Mouse (Mus musculus): ENCODE measurements around the gene Glis1. TPM values are rescaled to one million over a fixed set of nuclear protein-coding genes. Genes with fewer than 3 reads are reported as not detected.

Gene Glis1
- polyA plus RNA-seq (2014; fragmentation: Nextera tagmentation; extraction: Ambion mirVana) = 2.7 and 5.6 TPM in 2 replicates

- Histone ChIP-seq H3K36me3 (replicated peaks; ENCODE audit: control insufficient read depth, insufficient read depth) (no peaks in the 10 kb centered on the region), H3K27me3 (ENCODE audit: control insufficient read depth, insufficient read depth, low read length) (peaks cover 67% of the 10 kb centered on the region), H3K27ac (no peak within 1 kb of the TSS), H3K9ac (peak within 1 kb of the TSS; percentile 70), H3K4me1 (replicated peaks; ENCODE audit: control insufficient read depth, insufficient read depth, low read length) (peaks cover 10% of the 10 kb centered on the region), H3K4me2 (replicated peaks) (peak within 1 kb of the TSS; percentile 96), H3K4me3 (replicated peaks; ENCODE audit: low read length) (peak within 1 kb of the TSS; percentile 73), H3K9me3 (ENCODE audit: control insufficient read depth, low read length) (no peaks in the 10 kb centered on the region)
- DNase-seq (ENCODE audit: low spot score) = peak; percentile 55
- WGBS = under 1% methylated on average over 104 of the region's 112 CpGs
- ATAC-seq (ENCODE audit: low FRiP score) = peak; percentile 77
Observed at GRCm38 (mm10) chr4:107434356-107435237, at the start of gene Glis1. Gene Glis1, plus strand, starts transcription at chr4:107434591.

- Histone ChIP-seq H3K4me1 (replicated peaks; ENCODE audit: control insufficient read depth, insufficient read depth, low read length) (no peaks in the 10 kb centered on the region), H3K4me3 (replicated peaks; ENCODE audit: low read length) (no peak overlapping the region), H3K27me3 (ENCODE audit: control insufficient read depth, insufficient read depth, low read length) (no peaks in the 10 kb centered on the region), H3K9me3 (ENCODE audit: control insufficient read depth, low read length) (no peaks in the 10 kb centered on the region), H3K4me2 (replicated peaks) (no peak overlapping the region), H3K9ac (no peak overlapping the region), H3K27ac (no peak overlapping the region), H3K36me3 (replicated peaks; ENCODE audit: control insufficient read depth, insufficient read depth) (peaks cover 70% of the 10 kb centered on the region)
- WGBS = 91% methylated on average over 4 of the region's 4 CpGs
- DNase-seq (ENCODE audit: low spot score) (peak; percentile 45), ATAC-seq (ENCODE audit: low FRiP score) (no peak)
Observed at GRCm38 (mm10) chr4:107387038-107387437, 47.4 kb upstream of the Glis1 start.

GRCm38 (mm10) chr4:107387465-107387864 is 46.9 kb upstream of the Glis1 start:
- Histone ChIP-seq H3K4me2 (replicated peaks) (no peak overlapping the region), H3K36me3 (replicated peaks; ENCODE audit: control insufficient read depth, insufficient read depth) (peaks cover 72% of the 10 kb centered on the region), H3K4me1 (replicated peaks; ENCODE audit: control insufficient read depth, insufficient read depth, low read length) (no peaks in the 10 kb centered on the region), H3K4me3 (replicated peaks; ENCODE audit: low read length) (no peak overlapping the region), H3K9ac (no peak overlapping the region), H3K9me3 (ENCODE audit: control insufficient read depth, low read length) (no peaks in the 10 kb centered on the region), H3K27ac (no peak overlapping the region), H3K27me3 (ENCODE audit: control insufficient read depth, insufficient read depth, low read length) (no peaks in the 10 kb centered on the region)
- WGBS = 79% methylated on average over 8 of the region's 8 CpGs
- DNase-seq (ENCODE audit: low spot score) (no peak), ATAC-seq (ENCODE audit: low FRiP score) (no peak)

GRCm38 (mm10) chr4:107388291-107388690 is 46.1 kb upstream of the Glis1 start:
- no peak overlapping the region for H3K4me3 ChIP-seq (replicated peaks; ENCODE audit: low read length)
- 88% methylated on average over 2 of the region's 2 CpGs for WGBS
- ATAC-seq (ENCODE audit: low FRiP score) = no peak
- H3K9ac ChIP-seq = no peak overlapping the region
- H3K27me3 ChIP-seq (ENCODE audit: control insufficient read depth, insufficient read depth, low read length) = no peaks in the 10 kb centered on the region
- peaks cover 73% of the 10 kb centered on the region for H3K36me3 ChIP-seq (replicated peaks; ENCODE audit: control insufficient read depth, insufficient read depth)
- no peak for DNase-seq (ENCODE audit: low spot score)
- H3K4me1 ChIP-seq (replicated peaks; ENCODE audit: control insufficient read depth, insufficient read depth, low read length) = no peaks in the 10 kb centered on the region
- H3K27ac ChIP-seq = no peak overlapping the region
- H3K4me2 ChIP-seq (replicated peaks) = no peak overlapping the region
- no peaks in the 10 kb centered on the region for H3K9me3 ChIP-seq (ENCODE audit: control insufficient read depth, low read length)

- Histone ChIP-seq H3K9me3 (ENCODE audit: control insufficient read depth, low read length) (no peaks in the 10 kb centered on the region), H3K27ac (no peak overlapping the region), H3K36me3 (replicated peaks; ENCODE audit: control insufficient read depth, insufficient read depth) (peaks cover 74% of the 10 kb centered on the region), H3K4me2 (replicated peaks) (no peak overlapping the region), H3K27me3 (ENCODE audit: control insufficient read depth, insufficient read depth, low read length) (no peaks in the 10 kb centered on the region), H3K4me3 (replicated peaks; ENCODE audit: low read length) (no peak overlapping the region), H3K9ac (no peak overlapping the region), H3K4me1 (replicated peaks; ENCODE audit: control insufficient read depth, insufficient read depth, low read length) (no peaks in the 10 kb centered on the region)
- no peak for ATAC-seq (ENCODE audit: low FRiP score)
- WGBS = 93% methylated on average over 3 of the region's 3 CpGs
- DNase-seq (ENCODE audit: low spot score) = no peak
Observed at GRCm38 (mm10) chr4:107389345-107389744, 45.0 kb upstream of the Glis1 start.

- Histone ChIP-seq H3K4me2 (replicated peaks) (no peak overlapping the region), H3K36me3 (replicated peaks; ENCODE audit: control insufficient read depth, insufficient read depth) (peaks cover 58% of the 10 kb centered on the region), H3K4me1 (replicated peaks; ENCODE audit: control insufficient read depth, insufficient read depth, low read length) (no peaks in the 10 kb centered on the region), H3K27ac (no peak overlapping the region), H3K9me3 (ENCODE audit: control insufficient read depth, low read length) (no peaks in the 10 kb centered on the region), H3K9ac (no peak overlapping the region), H3K4me3 (replicated peaks; ENCODE audit: low read length) (no peak overlapping the region), H3K27me3 (ENCODE audit: control insufficient read depth, insufficient read depth, low read length) (no peaks in the 10 kb centered on the region)
- DNase-seq (ENCODE audit: low spot score) (no peak), ATAC-seq (ENCODE audit: low FRiP score) (no peak)
- WGBS = 97% methylated on average over 2 of the region's 2 CpGs
Observed at GRCm38 (mm10) chr4:107393771-107394170, 40.6 kb upstream of the Glis1 start.

- Histone ChIP-seq H3K4me2 (replicated peaks) (no peak overlapping the region), H3K27me3 (ENCODE audit: control insufficient read depth, insufficient read depth, low read length) (no peaks in the 10 kb centered on the region; the same call in 1 of the 2 replicates), H3K9ac (no peak overlapping the region), H3K4me3 (replicated peaks; ENCODE audit: low read length) (no peak overlapping the region), H3K4me1 (replicated peaks; ENCODE audit: control insufficient read depth, insufficient read depth, low read length) (no peaks in the 10 kb centered on the region), H3K27ac (no peak overlapping the region), H3K9me3 (ENCODE audit: control insufficient read depth, low read length) (no peaks in the 10 kb centered on the region), H3K36me3 (replicated peaks; ENCODE audit: control insufficient read depth, insufficient read depth) (0 out of 2 replicates have a peak, but pooled peaks cover 3% of the 10 kb centered on the region)
- 88% methylated on average over 4 of the region's 4 CpGs for WGBS
- no peak for DNase-seq (ENCODE audit: low spot score)
- no peak for ATAC-seq (ENCODE audit: low FRiP score)
Observed at GRCm38 (mm10) chr4:107420202-107420601, 14.2 kb upstream of the Glis1 start.

GRCm38 (mm10) chr4:107421711-107422110 is 12.7 kb upstream of the Glis1 start:
- 3% methylated on average over 14 of the region's 14 CpGs for whole genome bisulfite sequencing

GRCm38 (mm10) chr4:107422176-107422575 is 12.2 kb upstream of the Glis1 start:
- H3K27me3 ChIP-seq (ENCODE audit: control insufficient read depth, insufficient read depth, low read length) = no peaks in the 10 kb centered on the region; the same call in 1 of the 2 replicates
- H3K9me3 ChIP-seq (ENCODE audit: control insufficient read depth, low read length) = no peaks in the 10 kb centered on the region
- 23% methylated on average over 6 of the region's 6 CpGs for WGBS
- DNase-seq (ENCODE audit: low spot score) (peak; percentile 77), ATAC-seq (ENCODE audit: low FRiP score) (no peak)
- peak overlapping the region; percentile 31; the same call in 1 of the 2 replicates for H3K4me2 ChIP-seq (replicated peaks)
- no peak overlapping the region for H3K4me3 ChIP-seq (replicated peaks; ENCODE audit: low read length)
- no peak overlapping the region for H3K27ac ChIP-seq
- no peak overlapping the region for H3K9ac ChIP-seq
- no peaks in the 10 kb centered on the region for H3K4me1 ChIP-seq (replicated peaks; ENCODE audit: control insufficient read depth, insufficient read depth, low read length)
- no peaks in the 10 kb centered on the region for H3K36me3 ChIP-seq (replicated peaks; ENCODE audit: control insufficient read depth, insufficient read depth)

More at GRCm38 (mm10) chr4:107421711-107422110, 12.7 kb upstream of the Glis1 start:
- H3K9me3 ChIP-seq (ENCODE audit: control insufficient read depth, low read length) = no peaks in the 10 kb centered on the region
- H3K4me3 ChIP-seq (replicated peaks; ENCODE audit: low read length) = no peak overlapping the region; the same call in 1 of the 2 replicates
- no peak overlapping the region for H3K9ac ChIP-seq
- H3K27ac ChIP-seq = no peak overlapping the region
- H3K36me3 ChIP-seq (replicated peaks; ENCODE audit: control insufficient read depth, insufficient read depth) = no peaks in the 10 kb centered on the region
- ATAC-seq (ENCODE audit: low FRiP score) (no peak), DNase-seq (ENCODE audit: low spot score) (no peak)
- H3K27me3 ChIP-seq (ENCODE audit: control insufficient read depth, insufficient read depth, low read length) = no peaks in the 10 kb centered on the region; the same call in 1 of the 2 replicates
- H3K4me2 ChIP-seq (replicated peaks) = peak overlapping the region; percentile 31
- no peaks in the 10 kb centered on the region for H3K4me1 ChIP-seq (replicated peaks; ENCODE audit: control insufficient read depth, insufficient read depth, low read length)
